Comparison of ENCODE assay signal across 18 mouse cellular contexts in genomic region chr1:86432778-86433177, GRCm38 (mm10). TPM values are rescaled to one million over a fixed set of nuclear protein-coding genes. Genes with fewer than 3 reads are reported as not detected.
A peak's percentile ranks its signal among the peaks of the same experiment; 100 is the strongest.
DNase-seq lines count a peak whose midpoint lies in the region; ATAC-seq and TF ChIP-seq lines count a peak whose summit lies in the region.
"Had no signal": no experiment of that assay in that cellular context is flagged by ENCODE, and none has a peak within 500 bp of the region (broad histone marks: within the 10 kb centered on the region; RNA-seq: fewer than 3 reads in every experiment).

No protein-coding gene starts in this region.

- H3K36me3 ChIP-seq in heart, postnatal 0 days (replicated peaks; ENCODE audit: control insufficient read depth, insufficient read depth, low read length) = no peaks in the 10 kb centered on the region
- H3K36me3 ChIP-seq in neural tube, embryonic 12.5 days = no peaks in the 10 kb centered on the region
- no peaks in the 10 kb centered on the region for H3K36me3 ChIP-seq in limb, embryonic 10.5 days
- H3K36me3 ChIP-seq in stomach, embryonic 16.5 days (ENCODE audit: control insufficient read depth, insufficient read depth, low read length) = no peaks in the 10 kb centered on the region

- H3K9ac ChIP-seq in heart, postnatal 0 days (replicated peaks; ENCODE audit: low read depth, low read length) = no peak overlapping the region
- H3K9ac ChIP-seq in neural tube, embryonic 12.5 days = no peak overlapping the region
- H3K9ac ChIP-seq in stomach, embryonic 16.5 days (ENCODE audit: low read length) = no peak overlapping the region

- H3K9me3 ChIP-seq in heart, postnatal 0 days (replicated peaks; ENCODE audit: control insufficient read depth, low read length) = no peaks in the 10 kb centered on the region
- H3K9me3 ChIP-seq in neural tube, embryonic 12.5 days = no peaks in the 10 kb centered on the region
- H3K9me3 ChIP-seq in limb, embryonic 10.5 days (replicated peaks) = no peaks in the 10 kb centered on the region
- no peaks in the 10 kb centered on the region for H3K9me3 ChIP-seq in stomach, embryonic 16.5 days (replicated peaks; ENCODE audit: control insufficient read depth, low read length)

- no peak for TF ChIP-seq CTCF in heart, postnatal 0 days (IDR thresholded peaks at IDR 0.05; ENCODE audit: low read depth)

- no peak overlapping the region for H3K4me2 ChIP-seq in heart, postnatal 0 days (ENCODE audit: low read depth, low read length)
- H3K4me2 ChIP-seq in neural tube, embryonic 12.5 days (replicated peaks) = no peak overlapping the region
- H3K4me2 ChIP-seq in stomach, embryonic 16.5 days (ENCODE audit: low read depth, low read length) = no peak overlapping the region

- H3K27me3 ChIP-seq in heart, postnatal 0 days (ENCODE audit: control insufficient read depth, insufficient read depth, low read length) = no peaks in the 10 kb centered on the region
- H3K27me3 ChIP-seq in neural tube, embryonic 12.5 days (replicated peaks) = no peaks in the 10 kb centered on the region
- H3K27me3 ChIP-seq in limb, embryonic 10.5 days (ENCODE audit: low read depth, poor library complexity, severe bottlenecking) = no peaks in the 10 kb centered on the region
- no peaks in the 10 kb centered on the region for H3K27me3 ChIP-seq in stomach, embryonic 16.5 days (ENCODE audit: control insufficient read depth, insufficient read depth, low read length)

- H3K27ac ChIP-seq in heart, postnatal 0 days (ENCODE audit: low read depth) = peak overlapping the region; percentile 99; the same call in 1 of the 2 replicates
- H3K27ac ChIP-seq in neural tube, embryonic 12.5 days = 0 out of 2 replicates have a peak overlapping the region, but pooled peaks have one; percentile 99
- H3K27ac ChIP-seq in limb, embryonic 10.5 days = peak overlapping the region; percentile 39; the same call in 1 of the 2 replicates
- 0 out of 2 replicates have a peak overlapping the region, but pooled peaks have one; percentile 99 for H3K27ac ChIP-seq in stomach, embryonic 16.5 days (ENCODE audit: low read length)

- no peak for DNase-seq in heart, postnatal 0 days (ENCODE audit: low spot score)
- DNase-seq in heart, adult 11 months = no peak
- DNase-seq in neural tube, embryonic 10.5 days (ENCODE audit: extremely low spot score, low spot score) = no peak
- DNase-seq in limb, embryonic 10.5 days (ENCODE audit: low spot score) = no peak
- DNase-seq in adrenal gland, postnatal 10 days = no peak
- no peak for DNase-seq in kidney, adult 9 months
- DNase-seq: adrenal gland, postnatal 25 days; gastrocnemius, postnatal 14 days; kidney, adult 18-20 months; lung, postnatal 14 days; right cerebral cortex, postnatal 14 days had no signal

- peaks cover 28% of the 10 kb centered on the region for H3K4me1 ChIP-seq in heart, postnatal 0 days (ENCODE audit: control insufficient read depth, insufficient read depth)
- peaks cover 38% of the 10 kb centered on the region for H3K4me1 ChIP-seq in neural tube, embryonic 12.5 days
- H3K4me1 ChIP-seq in limb, embryonic 10.5 days = peaks cover 28% of the 10 kb centered on the region
- H3K4me1 ChIP-seq in stomach, embryonic 16.5 days (ENCODE audit: control insufficient read depth, insufficient read depth, low read length) = peaks cover 35% of the 10 kb centered on the region

- no peak for ATAC-seq in heart, postnatal 0 days (ENCODE audit: insufficient read depth, low read depth)
- ATAC-seq in neural tube, embryonic 12.5 days (ENCODE audit: low FRiP score, low read depth) = no peak
- no peak for ATAC-seq in stomach, embryonic 16.5 days (ENCODE audit: insufficient read depth, low FRiP score)

- 51% methylated on average over 4 of the region's 4 CpGs for WGBS in heart, postnatal 0 days
- 86% methylated on average over 4 of the region's 4 CpGs for WGBS in neural tube, embryonic 12.5 days
- 86% methylated on average over 4 of the region's 4 CpGs for WGBS in limb, embryonic 10.5 days
- 52% methylated on average over 4 of the region's 4 CpGs for WGBS in stomach, embryonic 16.5 days

- H3K4me3 ChIP-seq in heart, postnatal 0 days (ENCODE audit: low read depth, low read length) = no peak overlapping the region
- no peak overlapping the region for H3K4me3 ChIP-seq in neural tube, embryonic 12.5 days
- no peak overlapping the region for H3K4me3 ChIP-seq in limb, embryonic 10.5 days
- no peak overlapping the region for H3K4me3 ChIP-seq in stomach, embryonic 16.5 days (replicated peaks; ENCODE audit: low read length)

- no peak for TF ChIP-seq EP300 in heart, postnatal 0 days (IDR thresholded peaks at IDR 0.05; ENCODE audit: low read depth)

RNA-seq across cellular contexts. Expression of gene Tex44, which starts 6.6 kb away (rescaled TPM):
- total RNA-seq in heart, postnatal 0 days (2014; rRNA removed; ENCODE audit: low replicate concordance) = not detected in 2 replicates
- polyA plus RNA-seq in heart, postnatal 0 days (2015; fragmentation: Nextera tagmentation; extraction: Ambion mirVana) = not detected in 2 replicates
- not detected in 2 replicates for polyA plus RNA-seq in neural tube, embryonic 12.5 days (2016; fragmentation: Nextera tagmentation; extraction: Ambion mirVana)
- polyA plus RNA-seq in limb, embryonic 10.5 days (2016; fragmentation: Nextera tagmentation; extraction: Ambion mirVana) = not detected in 2 replicates
- not detected in 2 replicates for polyA plus RNA-seq in stomach, embryonic 16.5 days (2015; fragmentation: Nextera tagmentation; extraction: Ambion mirVana)
- not detected for total RNA-seq in adrenal gland, postnatal 10 days (2021)
- total RNA-seq: adrenal gland, postnatal 25 days; gastrocnemius, postnatal 14 days; layer of hippocampus, adult 18-20 months; left cerebral cortex, postnatal 36 days had no signal
- polyA plus RNA-seq: cortical plate, adult 2 months; heart, embryonic 16.5 days; neural tube, embryonic 11.5 days had no signal

RNA-seq across cellular contexts. Expression of gene Nmur1, which starts 6.8 kb away (rescaled TPM):
- 0.31 TPM in 1 of 2 replicates, not detected in the other for total RNA-seq in heart, postnatal 0 days (2014; rRNA removed; ENCODE audit: low replicate concordance)
- not detected in 2 replicates for polyA plus RNA-seq in heart, postnatal 0 days (2015; fragmentation: Nextera tagmentation; extraction: Ambion mirVana)
- polyA plus RNA-seq in neural tube, embryonic 12.5 days (2016; fragmentation: Nextera tagmentation; extraction: Ambion mirVana) = 0.15 and 0.40 TPM in 2 replicates
- 0.15 and 0.24 TPM in 2 replicates for polyA plus RNA-seq in limb, embryonic 10.5 days (2016; fragmentation: Nextera tagmentation; extraction: Ambion mirVana)
- polyA plus RNA-seq in stomach, embryonic 16.5 days (2015; fragmentation: Nextera tagmentation; extraction: Ambion mirVana) = not detected in 2 replicates
- total RNA-seq in adrenal gland, postnatal 10 days (2021) = not detected
- total RNA-seq: adrenal gland, postnatal 25 days; gastrocnemius, postnatal 14 days; layer of hippocampus, adult 18-20 months; left cerebral cortex, postnatal 36 days had no signal
- polyA plus RNA-seq: heart, embryonic 16.5 days; neural tube, embryonic 11.5 days had no signal

Comparison
In these comparisons a context has a peak if more than half of its experiments do, and no peak if none do; other contexts are left out.
1. H3K27ac ChIP-seq: peak in every context shown above with its lines; median percentile 99 in heart, postnatal 0 days; 99 in neural tube, embryonic 12.5 days; 99 in stomach, embryonic 16.5 days; 39 in limb, embryonic 10.5 days.